Mouse (Mus musculus): ENCODE data around the gene Foxn3. TPM values are rescaled to one million over a fixed set of nuclear protein-coding genes. Genes with fewer than 3 reads are reported as not detected.

Gene Foxn3
- polyA plus RNA-seq, 1 experiment, result 5.8 TPM

DNA sequence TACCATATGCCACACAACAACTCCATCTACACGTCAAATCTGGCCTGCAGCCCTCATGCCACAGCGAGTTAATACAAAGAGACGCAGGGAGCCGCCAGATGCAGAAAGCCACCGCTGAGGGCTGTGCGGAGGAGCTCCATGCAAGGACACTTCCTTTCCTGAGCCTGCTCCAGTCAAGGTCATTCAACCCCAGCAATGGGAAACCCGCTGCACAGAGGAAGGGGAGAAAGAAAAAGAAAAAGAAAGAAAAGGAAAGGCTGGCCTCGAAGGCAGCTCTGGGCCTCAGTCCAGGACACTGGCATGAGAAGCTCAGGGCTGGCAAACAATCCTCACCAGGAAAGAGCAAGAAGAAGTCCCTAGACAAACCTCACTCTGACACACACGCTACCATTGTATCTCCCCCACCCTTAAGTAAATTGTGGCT is 44.2 kb downstream of the Foxn3 start:
- TF ChIP-seq POLR2AphosphoS2 (IDR thresholded peaks at IDR 0.05; ENCODE audit: insufficient read length, low read depth), result no peak
- TF ChIP-seq REST (IDR thresholded peaks at IDR 0.05; ENCODE audit: insufficient read depth, insufficient read length), result no peak
- no peak for TF ChIP-seq MAX (IDR thresholded peaks at IDR 0.05; ENCODE audit: low read depth)
- TF ChIP-seq TCF12 (IDR thresholded peaks at IDR 0.05; ENCODE audit: insufficient read depth, poor library complexity, severe bottlenecking), result no peak
- TF ChIP-seq POLR2A (IDR thresholded peaks at IDR 0.05; ENCODE audit: insufficient read length, low read depth), result no peak
- no peak for TF ChIP-seq TCF3 (IDR thresholded peaks at IDR 0.05; ENCODE audit: insufficient read length, low read depth)
- TF ChIP-seq SRF (IDR thresholded peaks at IDR 0.05; ENCODE audit: control insufficient read depth, insufficient read length, low read depth), result no peak
- TF ChIP-seq MYOG (IDR thresholded peaks at IDR 0.05; ENCODE audit: control insufficient read depth in 1 of 3, insufficient read depth in 1 of 3, insufficient read length in 2 of 3, low read depth in 2 of 3), result no peak
- TF ChIP-seq CEBPB (IDR thresholded peaks at IDR 0.05; ENCODE audit: insufficient read depth, poor library complexity, severe bottlenecking), result no peak
- no peak for TF ChIP-seq USF1 (IDR thresholded peaks at IDR 0.05; ENCODE audit: low read depth)
- TF ChIP-seq MYOD1 (IDR thresholded peaks at IDR 0.05; ENCODE audit: control insufficient read depth in 1 of 3, insufficient read length in 2 of 3, low read depth in 2 of 3), result no peak
- no peak overlapping the region for H3K4me2 ChIP-seq (ENCODE audit: low read depth)

DNA sequence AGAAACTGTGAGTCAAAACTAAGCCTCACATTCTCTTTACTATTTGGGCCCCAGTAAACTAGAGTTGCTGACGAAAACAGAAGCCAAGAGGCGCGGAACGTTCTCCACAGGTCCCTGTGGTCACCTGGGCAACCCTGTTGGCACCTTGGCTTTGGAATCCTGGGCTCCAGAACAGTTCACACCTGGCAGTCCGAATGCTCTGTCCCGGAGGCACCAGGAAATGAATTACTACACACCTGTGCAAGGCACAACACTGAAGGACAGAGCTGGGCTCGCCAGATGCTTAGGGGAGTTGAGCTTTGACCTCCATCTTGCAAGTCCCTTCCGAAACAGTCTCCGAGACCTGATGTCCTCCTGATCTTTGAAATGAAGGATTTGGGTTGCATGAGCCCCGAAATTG is 44.7 kb downstream of the Foxn3 start:
- TF ChIP-seq POLR2AphosphoS2 (IDR thresholded peaks at IDR 0.05; ENCODE audit: insufficient read length, low read depth) (no peak), MYOG (IDR thresholded peaks at IDR 0.05; ENCODE audit: control insufficient read depth in 1 of 3, insufficient read depth in 1 of 3, insufficient read length in 2 of 3, low read depth in 2 of 3) (no peak), SRF (IDR thresholded peaks at IDR 0.05; ENCODE audit: control insufficient read depth, insufficient read length, low read depth) (no peak), MAX (IDR thresholded peaks at IDR 0.05; ENCODE audit: low read depth) (no peak), CEBPB (IDR thresholded peaks at IDR 0.05; ENCODE audit: insufficient read depth, poor library complexity, severe bottlenecking) (no peak), REST (IDR thresholded peaks at IDR 0.05; ENCODE audit: insufficient read depth, insufficient read length) (no peak), MYOD1 (IDR thresholded peaks at IDR 0.05; ENCODE audit: control insufficient read depth in 1 of 3, insufficient read length in 2 of 3, low read depth in 2 of 3) (no peak), USF1 (IDR thresholded peaks at IDR 0.05; ENCODE audit: low read depth) (no peak), E2F4 (IDR thresholded peaks at IDR 0.05; ENCODE audit: insufficient read depth) (no peak), TCF3 (IDR thresholded peaks at IDR 0.05; ENCODE audit: insufficient read length, low read depth) (no peak)
- H3K79me2 ChIP-seq (ENCODE audit: control insufficient read depth, insufficient read depth), result no peaks in the 10 kb centered on the region

More for the DNA sequence above, 44.2 kb downstream of the Foxn3 start:
- no peaks in the 10 kb centered on the region for H3K79me2 ChIP-seq (ENCODE audit: control insufficient read depth, insufficient read depth)
- H3K4me3 ChIP-seq, result no peak overlapping the region
- no peaks in the 10 kb centered on the region for H3K27me3 ChIP-seq (ENCODE audit: control insufficient read depth, insufficient read depth, insufficient read length)
- no peaks in the 10 kb centered on the region for H3K36me3 ChIP-seq (ENCODE audit: control insufficient read depth, insufficient read depth)
- H3ac ChIP-seq (ENCODE audit: control insufficient read depth, insufficient read length), result no peak overlapping the region

DNA sequence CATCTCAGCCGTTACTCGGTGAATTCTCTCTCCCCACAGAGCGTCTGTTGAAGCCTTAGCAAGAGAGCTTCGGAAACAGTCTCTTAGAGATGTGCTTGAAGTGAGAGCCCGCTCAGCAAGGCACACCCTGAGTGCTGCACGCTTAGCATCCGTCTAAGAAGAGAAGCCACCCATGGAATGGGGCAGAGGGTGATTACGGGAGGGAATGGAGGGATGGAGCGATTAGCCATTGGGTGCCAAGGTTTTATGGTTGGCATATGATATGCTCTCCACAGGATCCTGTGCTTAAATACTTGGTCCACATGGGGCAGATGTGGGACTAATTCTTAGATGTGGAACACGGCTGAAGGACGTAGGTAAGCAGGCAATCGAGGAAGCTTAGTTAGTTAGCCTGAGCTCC is 45.3 kb downstream of the Foxn3 start:
- H3ac ChIP-seq (ENCODE audit: control insufficient read depth, insufficient read length), result no peak overlapping the region
- no peaks in the 10 kb centered on the region for H3K79me2 ChIP-seq (ENCODE audit: control insufficient read depth, insufficient read depth)
- TF ChIP-seq TCF3 (IDR thresholded peaks at IDR 0.05; ENCODE audit: insufficient read length, low read depth) (no peak), MYOG (IDR thresholded peaks at IDR 0.05; ENCODE audit: control insufficient read depth in 1 of 3, insufficient read depth in 1 of 3, insufficient read length in 2 of 3, low read depth in 2 of 3) (no peak), POLR2A (IDR thresholded peaks at IDR 0.05; ENCODE audit: insufficient read length, low read depth) (no peak), POLR2AphosphoS2 (IDR thresholded peaks at IDR 0.05; ENCODE audit: insufficient read length, low read depth) (no peak), REST (IDR thresholded peaks at IDR 0.05; ENCODE audit: insufficient read depth, insufficient read length) (no peak), MAX (IDR thresholded peaks at IDR 0.05; ENCODE audit: low read depth) (no peak), E2F4 (IDR thresholded peaks at IDR 0.05; ENCODE audit: insufficient read depth) (no peak), SRF (IDR thresholded peaks at IDR 0.05; ENCODE audit: control insufficient read depth, insufficient read length, low read depth) (no peak), MYOD1 (IDR thresholded peaks at IDR 0.05; ENCODE audit: control insufficient read depth in 1 of 3, insufficient read length in 2 of 3, low read depth in 2 of 3) (no peak), USF1 (IDR thresholded peaks at IDR 0.05; ENCODE audit: low read depth) (no peak), TCF12 (IDR thresholded peaks at IDR 0.05; ENCODE audit: insufficient read depth, poor library complexity, severe bottlenecking) (no peak), CEBPB (IDR thresholded peaks at IDR 0.05; ENCODE audit: insufficient read depth, poor library complexity, severe bottlenecking) (no peak)
- H3K4me2 ChIP-seq (ENCODE audit: low read depth), result no peak overlapping the region
- no peaks in the 10 kb centered on the region for H3K36me3 ChIP-seq (ENCODE audit: control insufficient read depth, insufficient read depth)
- no peak overlapping the region for H3K4me3 ChIP-seq
- H3K27me3 ChIP-seq (ENCODE audit: control insufficient read depth, insufficient read depth, insufficient read length), result no peaks in the 10 kb centered on the region

More for the DNA sequence above, 44.7 kb downstream of the Foxn3 start:
- Histone ChIP-seq H3K4me2 (ENCODE audit: low read depth) (no peak overlapping the region), H3K27me3 (ENCODE audit: control insufficient read depth, insufficient read depth, insufficient read length) (no peaks in the 10 kb centered on the region), H3ac (ENCODE audit: control insufficient read depth, insufficient read length) (no peak overlapping the region), H3K36me3 (ENCODE audit: control insufficient read depth, insufficient read depth) (no peaks in the 10 kb centered on the region), H3K4me3 (no peak overlapping the region)

DNA sequence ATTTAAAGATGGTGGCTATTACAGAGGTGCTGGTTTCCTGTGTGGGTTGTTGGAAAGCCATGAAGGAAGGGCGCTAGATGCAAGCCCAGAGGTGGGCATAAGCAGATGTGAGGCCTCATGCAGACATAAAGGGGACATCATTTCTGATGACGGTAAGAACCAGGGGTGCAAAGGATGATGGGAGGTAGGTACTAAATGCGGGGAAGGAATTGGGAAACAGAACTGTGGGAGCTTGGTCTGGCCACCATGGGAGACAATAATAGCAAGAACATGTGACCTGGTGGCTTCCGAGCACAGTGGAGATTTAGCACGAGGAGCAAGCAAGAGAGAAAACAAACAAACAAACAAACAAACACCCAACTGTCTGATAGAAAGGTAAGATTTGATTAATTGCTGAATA is 46.1 kb downstream of the Foxn3 start:
- Histone ChIP-seq H3K79me2 (ENCODE audit: control insufficient read depth, insufficient read depth) (no peaks in the 10 kb centered on the region), H3ac (ENCODE audit: control insufficient read depth, insufficient read length) (no peak overlapping the region), H3K36me3 (ENCODE audit: control insufficient read depth, insufficient read depth) (no peaks in the 10 kb centered on the region), H3K4me3 (no peak overlapping the region), H3K4me2 (ENCODE audit: low read depth) (no peak overlapping the region), H3K27me3 (ENCODE audit: control insufficient read depth, insufficient read depth, insufficient read length) (no peaks in the 10 kb centered on the region)
- TF ChIP-seq POLR2AphosphoS2 (IDR thresholded peaks at IDR 0.05; ENCODE audit: insufficient read length, low read depth), result no peak
- no peak for TF ChIP-seq TCF3 (IDR thresholded peaks at IDR 0.05; ENCODE audit: insufficient read length, low read depth)
- TF ChIP-seq MYOD1 (IDR thresholded peaks at IDR 0.05; ENCODE audit: control insufficient read depth in 1 of 3, insufficient read length in 2 of 3, low read depth in 2 of 3), result no peak

DNA sequence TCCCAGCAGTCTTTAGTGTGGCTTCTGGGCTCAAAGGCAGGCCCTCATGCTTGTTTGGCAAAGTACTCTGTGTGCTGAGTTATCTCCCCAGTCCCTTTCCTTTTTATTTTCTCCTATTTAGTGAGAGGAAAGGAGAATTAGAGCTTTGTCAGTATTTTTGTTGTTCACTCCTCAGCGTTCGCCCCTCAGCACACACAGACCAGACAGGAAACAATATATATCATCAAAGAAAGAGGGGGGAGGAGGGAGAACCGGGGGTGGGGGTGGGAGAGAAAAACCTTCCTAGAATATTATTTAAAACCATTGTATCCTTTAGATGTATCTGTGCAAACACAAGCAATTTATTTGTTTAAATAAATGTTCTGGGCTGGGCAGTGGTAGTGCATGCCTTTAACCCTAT is 47.9 kb downstream of the Foxn3 start:
- Histone ChIP-seq H3K27me3 (ENCODE audit: control insufficient read depth, insufficient read depth, insufficient read length) (no peaks in the 10 kb centered on the region), H3K36me3 (ENCODE audit: control insufficient read depth, insufficient read depth) (no peaks in the 10 kb centered on the region), H3K4me2 (ENCODE audit: low read depth) (no peak overlapping the region), H3K79me2 (ENCODE audit: control insufficient read depth, insufficient read depth) (no peaks in the 10 kb centered on the region), H3K4me3 (no peak overlapping the region), H3ac (ENCODE audit: control insufficient read depth, insufficient read length) (no peak overlapping the region)
- TF ChIP-seq TCF12 (IDR thresholded peaks at IDR 0.05; ENCODE audit: insufficient read depth, poor library complexity, severe bottlenecking) (no peak), SRF (IDR thresholded peaks at IDR 0.05; ENCODE audit: control insufficient read depth, insufficient read length, low read depth) (no peak), MAX (IDR thresholded peaks at IDR 0.05; ENCODE audit: low read depth) (no peak), MYOG (IDR thresholded peaks at IDR 0.05; ENCODE audit: control insufficient read depth in 1 of 3, insufficient read depth in 1 of 3, insufficient read length in 2 of 3, low read depth in 2 of 3) (no peak), POLR2A (IDR thresholded peaks at IDR 0.05; ENCODE audit: insufficient read length, low read depth) (no peak), USF1 (IDR thresholded peaks at IDR 0.05; ENCODE audit: low read depth) (no peak), MYOD1 (IDR thresholded peaks at IDR 0.05; ENCODE audit: control insufficient read depth in 1 of 3, insufficient read length in 2 of 3, low read depth in 2 of 3) (no peak)

All from myocyte (in vitro differentiated cells).